Mouse (Mus musculus) cerebellum, postnatal 25 days (tissue): ENCODE measurements around the gene Gp1ba.

ENCODE experiments used
- DNase-seq, 2 experiments: peaks; one replicate each; pipeline ENCODE4 v3.0.0; 2021; ENCODE audit warnings: mixed read lengths in 2 of 2

Gp1ba gene

GRCm38 (mm10) chr11:70638714-70639278 lies at the start of gene Gp1ba:
Gene Gp1ba, plus strand, starts transcription at chr11:70639122.
- DNase-seq = no peak

GRCm38 (mm10) chr11:70591733-70592132 lies 47.2 kb upstream of the Gp1ba start:
- peak in 1 of 2 experiments; percentile 42 for DNase-seq

- DNase-seq = no peak
Observed at GRCm38 (mm10) chr11:70594253-70594989, 44.5 kb upstream of the Gp1ba start.

DNA sequence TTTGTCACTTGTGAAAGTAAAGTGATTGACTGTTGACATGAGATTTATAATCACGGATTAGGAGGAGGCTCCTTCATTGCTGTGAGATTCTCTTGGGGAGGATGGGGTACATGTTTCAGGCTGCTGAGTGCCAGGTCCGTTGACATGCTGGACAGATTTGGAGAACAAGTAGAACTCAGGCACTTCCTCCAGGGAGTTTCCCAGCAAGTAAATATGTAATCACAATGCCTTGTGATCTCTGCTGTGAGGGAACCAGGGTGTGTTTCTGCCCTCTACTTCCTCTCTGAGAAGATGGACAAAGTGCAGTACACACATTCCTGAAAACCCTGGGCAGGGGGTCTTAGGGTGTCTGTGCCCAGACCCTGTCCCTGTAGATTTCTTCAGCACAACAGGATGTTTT lies 43.3 kb upstream of the Gp1ba start:
- DNase-seq = no peak

- DNase-seq = no peak
Observed at GRCm38 (mm10) chr11:70596094-70596493, 42.8 kb upstream of the Gp1ba start.

DNA sequence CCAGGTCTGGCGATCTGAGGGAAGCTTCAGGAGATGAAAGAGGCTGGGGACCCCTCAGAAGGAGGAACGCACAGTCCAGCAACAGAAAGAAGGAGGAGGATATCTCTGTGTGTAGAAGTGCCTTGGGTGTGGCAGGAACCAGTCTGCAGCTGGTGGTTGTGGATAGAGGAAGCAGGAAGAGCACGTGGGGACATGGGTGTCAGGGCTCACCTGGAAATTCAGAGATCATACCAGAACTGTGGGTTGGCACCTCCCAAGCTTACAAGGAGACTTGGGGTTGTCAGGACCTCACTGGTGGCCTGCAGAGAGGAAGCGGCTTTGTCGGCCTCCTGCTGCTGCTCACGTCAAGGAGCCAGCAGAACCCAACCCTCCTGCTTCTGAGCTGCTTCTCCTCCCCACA lies 41.6 kb upstream of the Gp1ba start:
- no peak for DNase-seq

DNA sequence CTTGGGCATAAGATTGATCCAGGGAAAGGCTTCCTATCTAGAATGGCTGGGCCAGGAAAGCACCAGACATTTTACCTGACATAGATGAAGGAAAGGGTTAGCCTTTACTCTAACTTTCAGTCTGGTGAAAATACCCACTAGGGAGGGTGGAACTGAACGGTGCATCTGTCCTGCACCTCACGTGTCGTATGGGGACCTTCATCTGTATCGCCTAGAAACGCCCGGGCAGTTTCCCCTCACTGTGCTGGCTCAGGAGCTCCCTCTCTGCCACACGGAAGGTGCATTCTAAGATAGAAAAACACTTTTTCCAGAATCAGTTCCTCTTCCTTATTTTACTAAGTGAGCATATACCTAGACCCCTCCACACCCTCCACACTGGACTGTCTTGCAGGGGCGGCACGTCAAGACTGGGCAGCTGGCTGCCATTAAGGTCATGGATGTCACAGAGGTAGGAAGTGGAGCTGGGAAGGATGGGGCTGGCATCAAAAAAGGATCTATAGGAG lies 40.4 kb upstream of the Gp1ba start:
- no peak for DNase-seq

DNA sequence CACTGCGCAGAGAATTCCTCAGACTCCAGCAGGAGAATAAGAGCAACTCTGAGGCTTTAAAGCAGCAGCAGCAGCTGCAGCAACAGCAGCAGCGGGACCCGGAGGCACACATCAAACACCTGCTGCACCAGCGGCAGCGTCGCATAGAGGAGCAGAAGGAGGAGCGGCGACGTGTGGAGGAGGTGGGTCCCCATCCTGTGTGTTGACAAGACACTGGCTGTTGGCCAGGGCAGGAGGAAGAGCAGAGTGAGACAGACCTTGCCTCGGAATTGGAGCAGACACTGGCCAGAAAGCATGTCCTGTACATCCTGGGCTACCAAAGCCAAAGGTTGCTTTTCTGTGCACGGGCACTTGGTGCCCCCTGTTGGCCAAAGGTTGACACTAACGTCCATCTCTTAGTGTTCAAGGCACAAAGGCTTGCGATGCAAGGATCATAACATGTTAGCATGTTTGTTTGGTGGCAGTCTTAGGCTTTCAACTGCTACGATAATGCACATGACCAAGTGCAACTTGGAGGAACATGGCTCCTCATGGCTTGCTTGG lies 33.8 kb upstream of the Gp1ba start:
- DNase-seq = peak; percentile 82 to 89

DNA sequence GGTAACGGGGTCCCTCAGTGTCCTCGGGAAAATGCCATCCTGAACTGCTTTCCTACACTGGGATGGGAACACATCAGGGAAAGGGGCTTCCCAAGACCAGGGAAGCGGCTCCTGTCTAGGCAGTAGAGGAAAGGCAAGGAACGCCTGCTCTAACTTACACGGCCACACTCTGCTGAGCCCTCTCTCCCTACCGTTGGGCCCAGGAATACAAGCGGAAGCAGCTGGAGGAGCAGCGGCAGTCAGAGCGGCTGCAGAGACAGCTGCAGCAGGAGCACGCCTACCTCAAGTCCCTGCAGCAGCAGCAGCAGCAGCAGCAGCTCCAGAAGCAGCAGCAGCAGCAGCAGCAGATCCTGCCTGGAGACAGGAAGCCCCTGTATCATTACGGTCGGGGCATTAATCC lies 32.2 kb upstream of the Gp1ba start:
- no peak for DNase-seq

DNA sequence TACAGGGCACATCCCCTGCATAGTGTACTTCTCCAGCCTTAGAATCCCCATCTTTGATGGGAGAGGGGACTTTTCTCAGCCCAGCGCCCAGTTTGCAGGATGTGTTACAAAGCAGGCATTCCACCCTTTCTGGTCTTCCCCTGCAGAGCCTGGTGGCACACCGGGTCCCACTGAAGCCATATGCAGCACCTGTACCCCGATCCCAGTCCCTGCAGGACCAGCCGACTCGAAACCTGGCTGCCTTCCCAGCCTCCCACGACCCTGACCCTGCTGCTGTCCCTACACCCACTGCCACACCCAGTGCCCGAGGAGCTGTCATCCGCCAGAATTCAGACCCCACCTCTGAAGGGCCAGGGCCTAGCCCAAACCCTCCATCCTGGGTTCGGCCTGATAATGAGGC lies 31.3 kb upstream of the Gp1ba start:
- no peak for DNase-seq

DNA sequence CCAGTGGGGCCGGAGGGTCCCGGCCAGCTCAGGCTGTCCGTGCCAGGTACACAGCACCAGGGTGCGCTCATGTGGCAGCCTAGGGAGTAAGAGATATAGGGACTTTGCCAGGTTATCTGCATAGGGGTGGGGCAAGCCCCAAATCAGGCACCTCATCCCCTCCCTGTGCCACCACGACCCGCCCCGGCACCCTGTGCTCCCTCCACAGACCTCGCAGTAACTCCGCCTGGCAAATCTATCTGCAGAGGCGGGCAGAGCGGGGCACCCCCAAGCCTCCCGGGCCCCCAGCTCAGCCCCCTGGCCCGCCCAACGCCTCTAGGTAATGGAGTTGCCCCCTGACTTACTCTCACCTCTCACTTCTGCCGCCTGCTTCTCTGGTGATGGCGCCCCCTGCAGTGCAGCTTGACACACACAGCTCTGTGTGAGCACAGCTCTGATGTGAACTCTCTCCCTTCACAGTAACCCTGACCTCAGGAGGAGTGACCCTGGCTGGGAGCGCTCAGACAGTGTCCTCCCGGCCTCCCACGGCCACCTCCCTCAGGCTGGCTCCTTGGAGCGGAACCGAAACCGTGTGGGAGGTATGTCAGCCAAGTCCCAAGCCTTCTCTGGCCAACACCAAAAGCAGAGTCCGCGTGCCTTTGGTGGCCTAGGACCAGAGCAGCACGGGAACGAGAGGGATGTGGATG lies 30.4 kb upstream of the Gp1ba start:
- peak in 1 of 2 experiments; percentile 49 for DNase-seq

DNA sequence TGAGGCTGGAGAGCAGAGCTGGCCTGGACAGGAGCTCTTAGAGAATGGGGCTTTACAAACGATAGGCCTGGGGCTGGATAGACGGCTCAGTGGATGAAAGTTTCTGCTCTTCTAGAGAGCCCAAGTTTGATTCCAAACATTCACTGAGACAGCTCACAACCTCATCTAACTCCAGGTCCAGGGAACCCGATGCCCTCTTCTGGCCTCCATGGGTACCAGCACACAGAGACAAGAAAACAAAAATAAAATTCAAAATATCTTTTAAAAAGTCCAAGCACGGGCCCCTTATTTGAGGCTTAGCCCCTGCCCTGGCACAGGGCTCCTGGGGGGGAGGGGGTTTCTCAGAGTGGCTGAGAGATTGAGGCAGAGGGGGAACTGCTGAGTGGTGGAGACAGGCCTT lies 28.2 kb upstream of the Gp1ba start:
- no peak for DNase-seq

DNA sequence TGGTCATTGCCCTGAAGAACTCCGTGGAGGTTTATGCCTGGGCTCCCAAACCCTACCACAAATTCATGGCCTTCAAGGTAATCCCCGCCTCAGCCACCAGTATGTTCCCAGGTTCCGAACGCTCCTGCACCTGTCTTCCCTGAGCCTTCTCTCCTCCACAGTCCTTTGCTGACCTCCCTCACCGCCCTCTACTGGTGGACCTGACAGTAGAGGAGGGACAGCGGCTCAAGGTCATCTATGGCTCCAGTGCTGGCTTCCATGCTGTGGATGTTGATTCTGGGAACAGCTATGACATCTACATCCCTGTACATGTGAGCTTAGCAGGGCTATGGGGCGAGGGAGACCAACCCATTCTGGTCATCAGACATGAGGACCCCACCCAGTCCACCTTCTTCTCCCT lies 26.4 kb upstream of the Gp1ba start:
- peak in 1 of 2 experiments; percentile 35 for DNase-seq

- peak; percentile 39 to 56 for DNase-seq
Observed at GRCm38 (mm10) chr11:70615074-70615473, 23.8 kb upstream of the Gp1ba start.

GRCm38 (mm10) chr11:70615516-70616093 lies 23.3 kb upstream of the Gp1ba start, which contains the start of gene 4930544D05Rik:
Gene 4930544D05Rik, plus strand, starts transcription at chr11:70615848.
- DNase-seq = no peak

- DNase-seq = no peak
Observed at GRCm38 (mm10) chr11:70619101-70619500, 19.8 kb upstream of the Gp1ba start, which contains the start of gene Chrne. Gene Chrne, minus strand, starts transcription at chr11:70619216.

DNA sequence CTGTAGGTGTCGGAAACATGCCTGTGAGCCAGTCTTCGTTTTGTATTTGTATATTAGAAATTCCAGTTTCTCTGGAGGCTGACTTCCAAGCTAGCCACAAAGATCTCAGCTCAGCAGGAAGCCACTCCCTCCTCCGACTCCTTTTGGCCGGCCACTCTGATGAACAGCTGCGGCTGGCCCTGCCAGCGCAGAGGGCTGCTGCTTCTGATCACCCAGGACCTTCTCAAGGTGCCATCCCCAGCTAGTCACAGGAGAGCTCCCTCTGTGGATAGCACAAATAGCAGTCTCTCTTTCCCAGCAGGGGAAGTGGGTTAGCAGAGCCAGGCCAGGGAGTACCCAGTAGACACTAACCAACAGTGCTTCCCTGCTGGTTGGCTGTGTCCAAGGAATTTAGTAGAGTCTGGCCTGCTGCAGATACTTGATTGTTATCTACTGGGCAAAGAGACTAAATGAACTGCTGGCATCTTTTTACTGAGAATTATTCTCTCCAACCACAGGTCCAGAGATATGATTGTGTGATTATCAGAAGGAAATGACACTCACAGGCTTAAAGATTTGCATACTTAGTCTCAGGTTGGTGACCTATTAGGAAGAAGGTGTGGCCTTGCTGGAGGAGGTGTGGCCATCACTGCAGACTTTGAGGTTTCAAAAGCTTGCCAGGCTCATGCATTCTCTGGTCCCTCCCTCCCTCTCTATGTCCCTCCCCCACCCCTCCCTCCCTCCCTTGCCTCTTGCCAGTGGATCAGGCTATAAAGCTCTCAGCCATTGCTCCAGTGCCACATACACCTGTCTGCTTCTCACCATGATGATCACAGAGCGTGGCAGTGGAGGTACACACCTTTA lies 16.7 kb upstream of the Gp1ba start:
- no peak for DNase-seq

- DNase-seq = no peak
Observed at GRCm38 (mm10) chr11:70623053-70623742, 15.7 kb upstream of the Gp1ba start.

- DNase-seq = peak in 1 of 2 experiments; percentile 63
Observed at GRCm38 (mm10) chr11:70625473-70625872, 13.4 kb upstream of the Gp1ba start.

DNA sequence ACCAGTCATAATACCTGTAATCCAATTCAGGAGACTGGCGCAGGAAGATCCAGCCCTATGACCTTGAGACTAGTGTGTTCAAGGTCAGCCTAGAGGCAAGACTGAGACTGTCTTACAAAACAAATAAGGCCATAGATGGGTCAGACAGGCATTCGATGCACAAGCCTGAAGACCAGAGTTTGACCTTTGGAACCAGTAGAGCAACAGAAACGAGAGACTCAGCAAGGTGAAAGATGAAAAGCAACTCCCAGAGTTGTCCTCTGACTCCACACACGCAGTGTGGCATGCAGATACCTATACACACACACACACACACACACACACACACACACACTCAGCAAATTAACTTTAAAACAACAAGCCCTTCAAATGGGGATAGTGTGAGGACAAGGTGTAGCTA lies 12.0 kb upstream of the Gp1ba start:
- no peak for DNase-seq

DNA sequence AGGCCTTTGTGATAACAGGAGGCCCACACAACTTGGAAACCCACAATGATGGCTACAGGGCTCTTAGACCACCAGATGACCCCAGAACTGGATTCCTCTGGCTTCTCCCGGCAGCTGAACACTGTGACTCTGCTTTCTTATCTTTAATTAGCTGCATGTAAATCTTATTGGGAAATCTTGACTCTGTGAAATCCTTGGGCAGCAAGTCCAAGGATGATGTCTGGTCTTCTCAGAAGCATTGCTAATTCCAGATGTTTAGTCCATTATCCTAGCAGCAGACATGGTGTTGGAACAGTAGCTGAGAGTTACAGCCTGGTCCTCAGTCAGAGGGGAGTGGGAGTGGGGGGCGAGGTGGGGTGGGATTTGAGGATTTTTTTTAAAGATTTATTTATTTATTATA lies 10.5 kb upstream of the Gp1ba start:
- DNase-seq = no peak
